Mouse (Mus musculus) adrenal gland, postnatal 25 days (tissue): ENCODE data around the gene Mus81. TPM values are rescaled to one million over a fixed set of nuclear protein-coding genes. Genes with fewer than 3 reads are reported as not detected.
A peak's percentile ranks its signal among the peaks of the same experiment; 100 is the strongest.
"Not testable (repeated sequence)": the region's sequence is repeated elsewhere in the genome, so short reads cannot be mapped to it uniquely, and the experiment has no call there.

Source experiments
- DNase-seq: peaks from one replicate; pipeline ENCODE4 v3.0.0; 2021; ENCODE audit warnings: mixed read lengths
- total RNA-seq: library from RNA; stranded (reverse); gene quantifications from 2 replicates; pipeline ENCODE4 v1.2.3, GENCODE M21; 2021

Gene Mus81
- total RNA-seq, 1 experiment from 2014 or later: 35.0 TPM

GRCm38 (mm10) chr19:5492641-5493040, 4.4 kb upstream of the Mus81 start:
- DNase-seq: no peak

GRCm38 (mm10) chr19:5490898-5491708, 2.9 kb upstream of the Mus81 start:
- DNase-seq: peak; percentile 81

- peak; percentile 91 for DNase-seq
Observed at GRCm38 (mm10) chr19:5490313-5490897, 2.2 kb upstream of the Mus81 start, which contains the start of gene Cfl1. TSS of gene Cfl1 (plus strand) at chr19:5490455.

GRCm38 (mm10) chr19:5489721-5490120, 1.5 kb upstream of the Mus81 start:
- not testable (repeated sequence) for DNase-seq

GRCm38 (mm10) chr19:5488878-5489571, 823 bp upstream of the Mus81 start:
- peak; percentile 95 for DNase-seq

- no peak for DNase-seq
Observed at GRCm38 (mm10) chr19:5486771-5487170, 1.4 kb downstream of the Mus81 start.

GRCm38 (mm10) chr19:5486286-5486685, 1.9 kb downstream of the Mus81 start:
- DNase-seq: no peak

- DNase-seq: no peak
Observed at GRCm38 (mm10) chr19:5485821-5486220, 2.4 kb downstream of the Mus81 start.

GRCm38 (mm10) chr19:5485371-5485770, 2.8 kb downstream of the Mus81 start:
- no peak for DNase-seq

- DNase-seq: no peak
Observed at GRCm38 (mm10) chr19:5484496-5484895, 3.7 kb downstream of the Mus81 start.

GRCm38 (mm10) chr19:5483386-5484359, 4.5 kb downstream of the Mus81 start:
- no peak for DNase-seq

GRCm38 (mm10) chr19:5481398-5481797, 6.8 kb downstream of the Mus81 start:
- DNase-seq: no peak

- DNase-seq: no peak
Observed at GRCm38 (mm10) chr19:5480016-5480415, 8.2 kb downstream of the Mus81 start.

- DNase-seq: no peak
Observed at GRCm38 (mm10) chr19:5477668-5478300, 10.4 kb downstream of the Mus81 start.

GRCm38 (mm10) chr19:5477004-5477667, 11.1 kb downstream of the Mus81 start:
- no peak for DNase-seq

GRCm38 (mm10) chr19:5475069-5475714, 13.0 kb downstream of the Mus81 start:
- no peak for DNase-seq

- peak; percentile 73 for DNase-seq
Observed at GRCm38 (mm10) chr19:5474281-5475068, 13.7 kb downstream of the Mus81 start.

GRCm38 (mm10) chr19:5473720-5474119, 14.5 kb downstream of the Mus81 start, which contains the start of gene Efemp2:
TSS of gene Efemp2 (plus strand) at chr19:5473954.
- peak; percentile 90 for DNase-seq

GRCm38 (mm10) chr19:5472857-5473256, 15.3 kb downstream of the Mus81 start:
- no peak for DNase-seq
